Mouse (Mus musculus) T-helper 2 cell (primary cell): ENCODE results near the gene Rims1.

Experiments used
- in situ Hi-C: fragments of 300-600 bp; cut with MboI, MseI; formaldehyde crosslinking; loops from one replicate; pipeline ENCODE4 v1.15.1; 2025; ENCODE audit warnings: high pct_unique_total_duplicates

Gene Rims1

GRCm38 (mm10) chr1:22260291-22260690 is 545.5 kb downstream of the Rims1 start:
- in situ Hi-C loops = loop anchor here (10.0 to 25.0 kb wide), 2 partner anchors 735 to 1098 kb away; no protein-coding TSS in a partner anchor

- in situ Hi-C loops = loop anchor here (25.0 kb wide), 1 partner anchor 1096 kb away; no protein-coding TSS in a partner anchor
These were observed 547.4 kb downstream of the Rims1 start for GRCm38 (mm10) chr1:22258356-22258755.

- in situ Hi-C loops = loop anchor here (25.0 kb wide), 1 partner anchor 1092 kb away; no protein-coding TSS in a partner anchor
These were observed 551.5 kb downstream of the Rims1 start for GRCm38 (mm10) chr1:22254278-22254677.

- in situ Hi-C loops = loop anchor here (25.0 kb wide), 1 partner anchor 1091 kb away; no protein-coding TSS in a partner anchor
These were observed 552.9 kb downstream of the Rims1 start for GRCm38 (mm10) chr1:22252873-22253272.

- in situ Hi-C loops = no loop called here
These were observed 556.9 kb downstream of the Rims1 start for GRCm38 (mm10) chr1:22248898-22249386.

- in situ Hi-C loops = no loop called here
These were observed 560.0 kb downstream of the Rims1 start for GRCm38 (mm10) chr1:22245748-22246147.
